Mouse (Mus musculus) c-Kit-positive CD71-positive TER-119-positive erythroid progenitor cells, embryonic 14.5 days (primary cell): Measurements from ENCODE around the gene 1810024B03Rik.
"Not testable (repeated sequence)": the region's sequence is repeated elsewhere in the genome, so short reads cannot be mapped to it uniquely, and the experiment has no call there.

ENCODE experiments used
- DNase-seq: peaks from one replicate; pipeline ENCODE4 v3.0.0-alpha.2; 2013; ENCODE audit warnings: low spot score

1810024B03Rik gene

GRCm38 (mm10) chr2:127207547-127208451, at the start of gene 1810024B03Rik, which contains the start of gene Snrnp200:
1810024B03Rik (minus strand) TSS chr2:127208280.
Snrnp200 (plus strand) TSS chr2:127208386.
- DNase-seq, result peak; percentile 95

- no peak for DNase-seq
These were observed 47.2 kb upstream of the 1810024B03Rik start for GRCm38 (mm10) chr2:127255294-127255693.

- DNase-seq, result no peak
These were observed 46.6 kb upstream of the 1810024B03Rik start for GRCm38 (mm10) chr2:127254604-127255134.

- DNase-seq, result no peak
These were observed 44.7 kb upstream of the 1810024B03Rik start for GRCm38 (mm10) chr2:127252787-127253186.

- DNase-seq, result no peak
These were observed 43.9 kb upstream of the 1810024B03Rik start for GRCm38 (mm10) chr2:127251880-127252527.

- DNase-seq, result no peak
These were observed 43.4 kb upstream of the 1810024B03Rik start for GRCm38 (mm10) chr2:127251457-127251856.

GRCm38 (mm10) chr2:127250291-127251008, 42.4 kb upstream of the 1810024B03Rik start:
- no peak for DNase-seq

GRCm38 (mm10) chr2:127248334-127249004, 40.4 kb upstream of the 1810024B03Rik start:
- peak; percentile 61 for DNase-seq

- peak; percentile 98 for DNase-seq
These were observed 39.7 kb upstream of the 1810024B03Rik start, which contains the start of the genes Ciao1 and Tmem127 for GRCm38 (mm10) chr2:127247592-127248333. Ciao1 (minus strand) TSS chr2:127247816. Tmem127 (plus strand) TSS chr2:127247908.

- DNase-seq, result no peak
These were observed 32.0 kb upstream of the 1810024B03Rik start for GRCm38 (mm10) chr2:127240065-127240464.

GRCm38 (mm10) chr2:127237897-127238610, 30.0 kb upstream of the 1810024B03Rik start:
- no peak for DNase-seq

- no peak for DNase-seq
These were observed 17.2 kb upstream of the 1810024B03Rik start for GRCm38 (mm10) chr2:127225261-127225660.

GRCm38 (mm10) chr2:127217746-127218145, 9.7 kb upstream of the 1810024B03Rik start:
- DNase-seq, result no peak

- no peak for DNase-seq
These were observed 2.6 kb upstream of the 1810024B03Rik start for GRCm38 (mm10) chr2:127210701-127211100.

- DNase-seq, result no peak
These were observed 331 bp upstream of the 1810024B03Rik start for GRCm38 (mm10) chr2:127208452-127208769.

GRCm38 (mm10) chr2:127206916-127207315, 1.2 kb downstream of the 1810024B03Rik start:
- peak; percentile 14 for DNase-seq

GRCm38 (mm10) chr2:127205936-127206335, 2.1 kb downstream of the 1810024B03Rik start:
- not testable (repeated sequence) for DNase-seq

- DNase-seq, result peak; percentile 65
These were observed 3.1 kb downstream of the 1810024B03Rik start for GRCm38 (mm10) chr2:127204932-127205331.

- DNase-seq, result no peak
These were observed 18.5 kb downstream of the 1810024B03Rik start for GRCm38 (mm10) chr2:127189574-127189973.
